Mouse (Mus musculus): ENCODE measurements at regions not wholly inside any gene's neighbourhood (a gene's known extent, or its start where the extent isn't known, plus 50 kb on each side); places are given as distances from the start of the nearest gene placed in this dataset.

GRCm38 (mm10) chr4:153542631-153543031, 60.0 kb upstream of the Ajap1 start:
- no peak overlapping the region for H3K4me2 ChIP-seq (replicated peaks)
- no peaks in the 10 kb centered on the region for H3K9me3 ChIP-seq (replicated peaks)
- H3K4me1 ChIP-seq, result peaks cover 21% of the 10 kb centered on the region
- no peak overlapping the region for H3K9ac ChIP-seq
- no peak overlapping the region for H3K4me3 ChIP-seq
- H3K36me3 ChIP-seq, result no peaks in the 10 kb centered on the region
- H3K27ac ChIP-seq, result no peak overlapping the region
- 77% methylated on average over 13 of the region's 13 CpGs for WGBS
- ATAC-seq (ENCODE audit: low FRiP score), result no peak
- no peaks in the 10 kb centered on the region; the same call in none of the 2 replicates for H3K27me3 ChIP-seq

- Histone ChIP-seq H3K4me2 (replicated peaks) (no peak overlapping the region), H3K9me3 (replicated peaks) (no peaks in the 10 kb centered on the region), H3K27me3 (no peaks in the 10 kb centered on the region; the same call in none of the 2 replicates), H3K9ac (no peak overlapping the region), H3K27ac (no peak overlapping the region), H3K4me3 (no peak overlapping the region), H3K36me3 (no peaks in the 10 kb centered on the region), H3K4me1 (peaks cover 29% of the 10 kb centered on the region)
- WGBS, result 50% methylated on average over 24 of the region's 24 CpGs
- no peak for ATAC-seq (ENCODE audit: low FRiP score)
Observed at GRCm38 (mm10) chr4:153543900-153544648, 61.5 kb upstream of the Ajap1 start.

DNA sequence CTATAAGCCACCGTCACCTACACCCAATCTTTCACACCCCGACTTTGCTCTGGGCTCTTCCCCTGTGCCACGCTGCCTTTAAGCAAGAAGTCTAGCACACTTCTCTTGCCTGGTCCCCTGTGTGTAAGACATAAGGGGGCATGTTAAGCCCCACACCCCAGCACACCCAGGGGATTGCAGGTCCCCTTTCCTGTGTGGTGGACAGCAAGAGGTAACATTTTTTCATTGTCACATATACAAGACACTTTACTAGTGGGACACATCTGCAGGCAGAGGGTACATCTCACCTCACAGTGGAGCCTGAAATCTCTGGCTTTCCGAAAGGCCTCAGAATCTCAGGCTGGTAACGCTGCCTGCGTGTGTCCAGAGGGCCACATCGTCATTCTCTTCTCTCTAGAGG, 64.1 kb upstream of the Ajap1 start:
- Histone ChIP-seq H3K4me3 (no peak overlapping the region), H3K27ac (no peak overlapping the region), H3K9me3 (replicated peaks) (0 out of 2 replicates have a peak, but pooled peaks cover 3% of the 10 kb centered on the region), H3K36me3 (no peaks in the 10 kb centered on the region), H3K9ac (no peak overlapping the region), H3K4me2 (replicated peaks) (no peak overlapping the region), H3K27me3 (no peaks in the 10 kb centered on the region), H3K4me1 (peaks cover 29% of the 10 kb centered on the region)
- ATAC-seq (ENCODE audit: low FRiP score), result no peak
- 89% methylated on average over 7 of the region's 7 CpGs for WGBS

- H3K4me1 ChIP-seq, result peaks cover 29% of the 10 kb centered on the region
- H3K36me3 ChIP-seq, result no peaks in the 10 kb centered on the region
- 90% methylated on average over 5 of the region's 5 CpGs for WGBS
- no peak overlapping the region for H3K9ac ChIP-seq
- ATAC-seq (ENCODE audit: low FRiP score), result no peak
- no peaks in the 10 kb centered on the region for H3K27me3 ChIP-seq
- H3K4me3 ChIP-seq, result no peak overlapping the region
- no peak overlapping the region for H3K27ac ChIP-seq
- 0 out of 2 replicates have a peak, but pooled peaks cover 3% of the 10 kb centered on the region for H3K9me3 ChIP-seq (replicated peaks)
- no peak overlapping the region for H3K4me2 ChIP-seq (replicated peaks)
Observed at GRCm38 (mm10) chr4:153547111-153547510, 64.5 kb upstream of the Ajap1 start.

GRCm38 (mm10) chr4:153547871-153548270, 65.3 kb upstream of the Ajap1 start:
- Histone ChIP-seq H3K36me3 (no peaks in the 10 kb centered on the region), H3K27ac (no peak overlapping the region), H3K9ac (no peak overlapping the region), H3K27me3 (no peaks in the 10 kb centered on the region), H3K9me3 (replicated peaks) (0 out of 2 replicates have a peak, but pooled peaks cover 3% of the 10 kb centered on the region), H3K4me2 (replicated peaks) (no peak overlapping the region), H3K4me1 (peaks cover 29% of the 10 kb centered on the region), H3K4me3 (no peak overlapping the region)
- no peak for ATAC-seq (ENCODE audit: low FRiP score)
- 55% methylated on average over 13 of the region's 13 CpGs for WGBS

DNA sequence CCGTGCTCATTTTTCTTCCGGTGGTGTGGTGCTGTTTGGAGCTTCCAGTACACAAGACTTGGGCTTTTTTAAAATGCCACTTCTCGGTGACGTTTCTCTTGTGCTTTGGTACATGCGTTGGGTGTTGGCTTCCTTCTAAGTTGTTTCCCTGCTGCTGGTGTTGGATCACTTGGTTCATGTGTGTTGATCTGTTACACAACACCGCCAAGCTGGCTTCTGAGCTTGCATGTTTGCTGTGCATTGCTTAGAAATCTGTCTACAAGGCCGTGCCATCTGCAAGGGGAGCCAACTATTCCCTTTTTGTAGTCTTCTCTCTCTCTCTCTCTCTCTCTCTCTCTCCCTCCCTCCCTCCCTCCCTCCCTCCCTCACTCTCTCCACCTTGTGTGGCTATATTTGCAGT, 68.7 kb upstream of the Ajap1 start:
- 92% methylated on average over 7 of the region's 7 CpGs for WGBS
- 0 out of 2 replicates have a peak, but pooled peaks cover 3% of the 10 kb centered on the region for H3K9me3 ChIP-seq (replicated peaks)
- no peak for ATAC-seq (ENCODE audit: low FRiP score)
- no peak overlapping the region for H3K27ac ChIP-seq
- H3K4me2 ChIP-seq (replicated peaks), result no peak overlapping the region
- no peak overlapping the region for H3K4me3 ChIP-seq
- H3K4me1 ChIP-seq, result peaks cover 12% of the 10 kb centered on the region
- no peak overlapping the region for H3K9ac ChIP-seq
- no peaks in the 10 kb centered on the region for H3K36me3 ChIP-seq
- H3K27me3 ChIP-seq, result no peaks in the 10 kb centered on the region

GRCm38 (mm10) chr4:153552483-153552882, 69.9 kb upstream of the Ajap1 start:
- H3K4me2 ChIP-seq (replicated peaks), result no peak overlapping the region
- H3K27ac ChIP-seq, result no peak overlapping the region
- peaks cover 9% of the 10 kb centered on the region for H3K4me1 ChIP-seq
- no peaks in the 10 kb centered on the region for H3K27me3 ChIP-seq
- 0 out of 2 replicates have a peak, but pooled peaks cover 3% of the 10 kb centered on the region for H3K9me3 ChIP-seq (replicated peaks)
- H3K9ac ChIP-seq, result no peak overlapping the region
- no peak for ATAC-seq (ENCODE audit: low FRiP score)
- WGBS, result 48% methylated on average over 4 of the region's 4 CpGs
- H3K4me3 ChIP-seq, result no peak overlapping the region
- no peaks in the 10 kb centered on the region for H3K36me3 ChIP-seq

DNA sequence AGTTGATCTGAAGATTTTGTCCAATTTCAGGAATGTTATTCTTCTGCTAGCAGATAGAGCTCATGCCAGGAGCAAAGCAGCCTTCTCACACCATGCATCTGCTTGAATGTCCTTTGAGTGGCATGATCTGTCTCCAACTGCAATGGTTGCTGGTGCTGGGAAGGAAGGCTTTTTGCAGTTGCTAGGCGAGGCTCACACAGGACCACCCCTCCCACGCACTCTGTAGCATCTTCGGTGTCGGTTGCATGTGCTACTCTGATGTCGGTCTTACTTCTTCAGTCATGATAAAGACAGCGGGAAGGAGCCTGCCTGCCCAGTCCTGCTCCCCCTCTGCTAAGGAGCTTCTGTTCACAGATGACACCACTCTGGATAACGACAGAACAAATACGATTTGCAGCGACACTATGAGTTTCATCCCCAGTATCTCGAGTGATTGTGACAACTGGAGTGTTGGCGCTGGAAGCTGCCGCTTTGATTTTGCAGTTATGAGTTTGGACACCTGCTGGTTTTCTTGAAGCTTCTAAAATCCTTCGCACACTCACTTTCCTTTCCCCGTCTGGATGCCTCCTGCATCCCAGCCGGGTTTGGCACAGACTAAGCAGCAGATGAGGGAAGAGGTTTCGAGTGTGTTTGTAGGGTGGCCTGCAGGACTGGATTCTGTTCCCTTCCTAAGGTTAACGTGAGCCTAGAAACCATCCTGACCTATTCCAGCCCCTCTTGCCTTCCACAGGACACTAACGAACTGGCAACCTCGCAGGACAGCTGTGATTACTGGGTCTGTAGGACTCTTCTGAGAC, 75.4 kb upstream of the Ajap1 start:
- ATAC-seq (ENCODE audit: low FRiP score), result no peak

DNA sequence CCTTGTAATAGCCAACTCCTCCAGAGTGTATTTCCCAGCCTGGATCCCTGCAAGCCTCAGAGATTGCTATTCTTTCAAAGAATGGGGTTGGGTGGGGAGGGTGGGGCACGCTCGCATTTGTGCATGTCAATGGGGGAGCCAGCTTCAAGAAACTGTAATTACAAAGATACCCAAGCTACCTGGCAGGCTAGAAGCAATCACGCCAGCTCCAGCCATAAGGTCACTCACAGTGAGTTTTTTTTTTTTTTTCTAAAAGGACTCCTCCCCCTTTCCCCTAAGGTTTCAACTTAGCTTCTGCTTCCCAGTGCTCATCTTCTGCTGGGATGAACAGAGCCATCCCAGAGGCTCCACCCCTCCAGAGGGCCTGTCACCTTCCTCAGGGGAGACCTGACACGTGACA, 77.0 kb upstream of the Ajap1 start:
- no peak overlapping the region for H3K4me2 ChIP-seq (replicated peaks)
- H3K9me3 ChIP-seq (replicated peaks), result no peaks in the 10 kb centered on the region
- no peaks in the 10 kb centered on the region for H3K27me3 ChIP-seq
- H3K36me3 ChIP-seq, result no peaks in the 10 kb centered on the region
- no peak for ATAC-seq (ENCODE audit: low FRiP score)
- WGBS, result 63% methylated on average over 4 of the region's 4 CpGs
- H3K9ac ChIP-seq, result no peak overlapping the region
- H3K4me1 ChIP-seq, result peaks cover 13% of the 10 kb centered on the region
- H3K4me3 ChIP-seq, result no peak overlapping the region
- no peak overlapping the region for H3K27ac ChIP-seq

More for the DNA sequence above, 75.4 kb upstream of the Ajap1 start:
- WGBS, result 82% methylated on average over 19 of the region's 19 CpGs
- no peak overlapping the region for H3K4me3 ChIP-seq
- no peaks in the 10 kb centered on the region for H3K27me3 ChIP-seq
- no peaks in the 10 kb centered on the region for H3K9me3 ChIP-seq (replicated peaks)
- H3K4me2 ChIP-seq (replicated peaks), result no peak overlapping the region
- H3K27ac ChIP-seq, result no peak overlapping the region
- peaks cover 13% of the 10 kb centered on the region for H3K4me1 ChIP-seq
- H3K36me3 ChIP-seq, result no peaks in the 10 kb centered on the region
- no peak overlapping the region for H3K9ac ChIP-seq

GRCm38 (mm10) chr4:153560193-153560592, 77.6 kb upstream of the Ajap1 start:
- Histone ChIP-seq H3K36me3 (no peaks in the 10 kb centered on the region), H3K27me3 (no peaks in the 10 kb centered on the region), H3K9me3 (replicated peaks) (no peaks in the 10 kb centered on the region), H3K4me1 (peaks cover 13% of the 10 kb centered on the region), H3K4me3 (no peak overlapping the region), H3K9ac (no peak overlapping the region), H3K27ac (no peak overlapping the region), H3K4me2 (replicated peaks) (no peak overlapping the region)
- WGBS, result 58% methylated on average over 11 of the region's 11 CpGs
- ATAC-seq (ENCODE audit: low FRiP score), result no peak

- Histone ChIP-seq H3K9ac (no peak overlapping the region), H3K27me3 (no peaks in the 10 kb centered on the region), H3K4me3 (no peak overlapping the region), H3K4me2 (replicated peaks) (no peak overlapping the region), H3K9me3 (replicated peaks) (no peaks in the 10 kb centered on the region), H3K36me3 (no peaks in the 10 kb centered on the region), H3K27ac (no peak overlapping the region), H3K4me1 (peaks cover 13% of the 10 kb centered on the region)
- no peak for ATAC-seq (ENCODE audit: low FRiP score)
- WGBS, result 20% methylated on average over 6 of the region's 6 CpGs
Observed at GRCm38 (mm10) chr4:153560956-153561355, 78.3 kb upstream of the Ajap1 start.

GRCm38 (mm10) chr4:153561991-153562390, 79.4 kb upstream of the Ajap1 start:
- Histone ChIP-seq H3K4me2 (replicated peaks) (no peak overlapping the region), H3K27ac (no peak overlapping the region), H3K36me3 (no peaks in the 10 kb centered on the region), H3K4me3 (no peak overlapping the region), H3K4me1 (peaks cover 13% of the 10 kb centered on the region), H3K27me3 (no peaks in the 10 kb centered on the region), H3K9me3 (replicated peaks) (no peaks in the 10 kb centered on the region), H3K9ac (no peak overlapping the region)
- 94% methylated on average over 3 of the region's 3 CpGs for WGBS
- no peak for ATAC-seq (ENCODE audit: low FRiP score)
